Mouse (Mus musculus): ENCODE data around the gene Rp9. TPM values are rescaled to one million over a fixed set of nuclear protein-coding genes. Genes with fewer than 3 reads are reported as not detected.

Gene Rp9
- polyA plus RNA-seq, 1 experiment from 2014 or later = 52.6 TPM

GRCm38 (mm10) chr9:22453501-22453924 lies 16.0 kb downstream of the Rp9 start:
- DNase-seq (ENCODE audit: low spot score) = no peak
- no peaks in the 10 kb centered on the region for H3K27me3 ChIP-seq (ENCODE audit: insufficient read depth, poor library complexity, severe bottlenecking)
- H3K36me3 ChIP-seq = peaks cover 92% of the 10 kb centered on the region
- H3K27ac ChIP-seq = no peak overlapping the region
- H3K4me1 ChIP-seq = no peaks in the 10 kb centered on the region
- 86% methylated on average over 10 of the region's 10 CpGs for WGBS
- H3K9me3 ChIP-seq = no peaks in the 10 kb centered on the region
- no peak overlapping the region for H3K4me3 ChIP-seq

GRCm38 (mm10) chr9:22452697-22453096 lies 16.8 kb downstream of the Rp9 start:
- H3K27me3 ChIP-seq (ENCODE audit: insufficient read depth, poor library complexity, severe bottlenecking) = no peaks in the 10 kb centered on the region
- no peak overlapping the region for H3K4me3 ChIP-seq
- no peak overlapping the region for H3K27ac ChIP-seq
- peaks cover 97% of the 10 kb centered on the region for H3K36me3 ChIP-seq
- H3K4me1 ChIP-seq = no peaks in the 10 kb centered on the region
- WGBS = 78% methylated on average over 10 of the region's 10 CpGs
- no peak for DNase-seq (ENCODE audit: low spot score)
- no peaks in the 10 kb centered on the region for H3K9me3 ChIP-seq

GRCm38 (mm10) chr9:22449209-22449608 lies 20.3 kb downstream of the Rp9 start:
- Histone ChIP-seq H3K27ac (no peak overlapping the region), H3K4me1 (no peaks in the 10 kb centered on the region), H3K9me3 (no peaks in the 10 kb centered on the region), H3K36me3 (peaks cover 79% of the 10 kb centered on the region), H3K27me3 (ENCODE audit: insufficient read depth, poor library complexity, severe bottlenecking) (no peaks in the 10 kb centered on the region), H3K4me3 (no peak overlapping the region)
- WGBS = 90% methylated on average over 6 of the region's 6 CpGs
- no peak for DNase-seq (ENCODE audit: low spot score)

- H3K4me3 ChIP-seq = no peak overlapping the region
- 85% methylated on average over 13 of the region's 13 CpGs for WGBS
- no peaks in the 10 kb centered on the region for H3K27me3 ChIP-seq (ENCODE audit: insufficient read depth, poor library complexity, severe bottlenecking)
- no peaks in the 10 kb centered on the region for H3K9me3 ChIP-seq
- H3K36me3 ChIP-seq = peaks cover 72% of the 10 kb centered on the region
- H3K4me1 ChIP-seq = no peaks in the 10 kb centered on the region
- no peak overlapping the region for H3K27ac ChIP-seq
- DNase-seq (ENCODE audit: low spot score) = no peak
Measured at GRCm38 (mm10) chr9:22448420-22448819, 21.1 kb downstream of the Rp9 start.

- WGBS = 92% methylated on average over 5 of the region's 5 CpGs
- H3K27me3 ChIP-seq (ENCODE audit: insufficient read depth, poor library complexity, severe bottlenecking) = no peaks in the 10 kb centered on the region
- no peak for DNase-seq (ENCODE audit: low spot score)
Measured at GRCm38 (mm10) chr9:22447213-22447612, 22.3 kb downstream of the Rp9 start.

GRCm38 (mm10) chr9:22445123-22445522 lies 24.4 kb downstream of the Rp9 start:
- H3K4me3 ChIP-seq = no peak overlapping the region
- DNase-seq (ENCODE audit: low spot score) = no peak
- H3K9me3 ChIP-seq = 0 out of 2 replicates have a peak, but pooled peaks cover 3% of the 10 kb centered on the region
- no peak overlapping the region for H3K27ac ChIP-seq
- 81% methylated on average over 1 of the region's 1 CpGs for WGBS
- H3K4me1 ChIP-seq = no peaks in the 10 kb centered on the region
- no peaks in the 10 kb centered on the region for H3K27me3 ChIP-seq (ENCODE audit: insufficient read depth, poor library complexity, severe bottlenecking)
- H3K36me3 ChIP-seq = peaks cover 44% of the 10 kb centered on the region

More at GRCm38 (mm10) chr9:22447213-22447612, 22.3 kb downstream of the Rp9 start:
- peaks cover 60% of the 10 kb centered on the region for H3K36me3 ChIP-seq
- no peaks in the 10 kb centered on the region for H3K9me3 ChIP-seq
- no peak overlapping the region for H3K4me3 ChIP-seq
- no peaks in the 10 kb centered on the region for H3K4me1 ChIP-seq
- no peak overlapping the region for H3K27ac ChIP-seq

- Histone ChIP-seq H3K27me3 (ENCODE audit: insufficient read depth, poor library complexity, severe bottlenecking) (no peaks in the 10 kb centered on the region), H3K4me1 (no peaks in the 10 kb centered on the region)
- WGBS = 84% methylated on average over 10 of the region's 10 CpGs
Measured at GRCm38 (mm10) chr9:22443157-22443556, 26.4 kb downstream of the Rp9 start.

GRCm38 (mm10) chr9:22438826-22439225 lies 30.7 kb downstream of the Rp9 start:
- peaks cover 5% of the 10 kb centered on the region; the same call in 1 of the 2 replicates for H3K36me3 ChIP-seq
- 58% methylated on average over 1 of the region's 1 CpGs for WGBS
- H3K4me3 ChIP-seq = no peak overlapping the region
- DNase-seq (ENCODE audit: low spot score) = no peak
- H3K9me3 ChIP-seq = 0 out of 2 replicates have a peak, but pooled peaks cover 3% of the 10 kb centered on the region
- H3K27ac ChIP-seq = no peak overlapping the region
- no peaks in the 10 kb centered on the region for H3K27me3 ChIP-seq (ENCODE audit: insufficient read depth, poor library complexity, severe bottlenecking)
- H3K4me1 ChIP-seq = no peaks in the 10 kb centered on the region

More at GRCm38 (mm10) chr9:22443157-22443556, 26.4 kb downstream of the Rp9 start:
- H3K4me3 ChIP-seq = no peak overlapping the region
- peaks cover 26% of the 10 kb centered on the region for H3K36me3 ChIP-seq
- H3K9me3 ChIP-seq = 0 out of 2 replicates have a peak, but pooled peaks cover 3% of the 10 kb centered on the region
- no peak for DNase-seq (ENCODE audit: low spot score)
- no peak overlapping the region for H3K27ac ChIP-seq

GRCm38 (mm10) chr9:22434101-22434500 lies 35.4 kb downstream of the Rp9 start:
- Histone ChIP-seq H3K27me3 (ENCODE audit: insufficient read depth, poor library complexity, severe bottlenecking) (no peaks in the 10 kb centered on the region), H3K9me3 (no peaks in the 10 kb centered on the region), H3K4me1 (peaks cover 6% of the 10 kb centered on the region), H3K4me3 (no peak overlapping the region), H3K36me3 (peaks cover 3% of the 10 kb centered on the region; the same call in 1 of the 2 replicates), H3K27ac (no peak overlapping the region)
- DNase-seq (ENCODE audit: low spot score) = no peak
- WGBS = 87% methylated on average over 2 of the region's 2 CpGs

GRCm38 (mm10) chr9:22433221-22433620 lies 36.3 kb downstream of the Rp9 start:
- WGBS = 81% methylated on average over 2 of the region's 2 CpGs
- H3K9me3 ChIP-seq = no peaks in the 10 kb centered on the region
- peaks cover 3% of the 10 kb centered on the region; the same call in 1 of the 2 replicates for H3K36me3 ChIP-seq
- no peak overlapping the region for H3K4me3 ChIP-seq
- peaks cover 10% of the 10 kb centered on the region for H3K4me1 ChIP-seq
- DNase-seq (ENCODE audit: low spot score) = no peak
- H3K27ac ChIP-seq = no peak overlapping the region
- no peaks in the 10 kb centered on the region for H3K27me3 ChIP-seq (ENCODE audit: insufficient read depth, poor library complexity, severe bottlenecking)

- H3K27ac ChIP-seq = no peak overlapping the region
- H3K9me3 ChIP-seq = no peaks in the 10 kb centered on the region
- H3K4me3 ChIP-seq = no peak overlapping the region
- H3K27me3 ChIP-seq (ENCODE audit: insufficient read depth, poor library complexity, severe bottlenecking) = no peaks in the 10 kb centered on the region
- H3K36me3 ChIP-seq = peaks cover 3% of the 10 kb centered on the region; the same call in 1 of the 2 replicates
- 34% methylated on average over 5 of the region's 5 CpGs for WGBS
- peaks cover 11% of the 10 kb centered on the region for H3K4me1 ChIP-seq
- DNase-seq (ENCODE audit: low spot score) = peak; percentile 51
Measured at GRCm38 (mm10) chr9:22430315-22430840, 39.2 kb downstream of the Rp9 start.

- no peaks in the 10 kb centered on the region for H3K27me3 ChIP-seq (ENCODE audit: insufficient read depth, poor library complexity, severe bottlenecking)
- H3K27ac ChIP-seq = no peak overlapping the region
- no peak overlapping the region for H3K4me3 ChIP-seq
- 73% methylated on average over 15 of the region's 15 CpGs for WGBS
- peaks cover 3% of the 10 kb centered on the region; the same call in 1 of the 2 replicates for H3K36me3 ChIP-seq
- peaks cover 11% of the 10 kb centered on the region for H3K4me1 ChIP-seq
- peak; percentile 68 for DNase-seq (ENCODE audit: low spot score)
- no peaks in the 10 kb centered on the region for H3K9me3 ChIP-seq
Measured at GRCm38 (mm10) chr9:22429533-22430241, 39.9 kb downstream of the Rp9 start.

- Histone ChIP-seq H3K27me3 (ENCODE audit: insufficient read depth, poor library complexity, severe bottlenecking) (no peaks in the 10 kb centered on the region), H3K9me3 (no peaks in the 10 kb centered on the region), H3K4me3 (no peak overlapping the region), H3K4me1 (peaks cover 16% of the 10 kb centered on the region), H3K27ac (no peak overlapping the region), H3K36me3 (peaks cover 3% of the 10 kb centered on the region; the same call in 1 of the 2 replicates)
- WGBS = 84% methylated on average over 14 of the region's 14 CpGs
- peak; percentile 53 for DNase-seq (ENCODE audit: low spot score)
Measured at GRCm38 (mm10) chr9:22428666-22429410, 40.7 kb downstream of the Rp9 start.

All from heart, embryonic 10.5 days (tissue).